Mouse (Mus musculus): Measurements from ENCODE around the gene Lamb2. TPM values are rescaled to one million over a fixed set of nuclear protein-coding genes. Genes with fewer than 3 reads are reported as not detected.

Lamb2 gene
- polyA plus RNA-seq, 1 experiment from 2014 or later, result 11.3 TPM

GRCm38 (mm10) chr9:108531496-108531895 lies 52.0 kb downstream of the Lamb2 start:
- Histone ChIP-seq H3K4me1 (replicated peaks; ENCODE audit: control insufficient read depth, insufficient read depth, low read length) (no peaks in the 10 kb centered on the region), H3K27ac (ENCODE audit: low read depth, low read length) (no peak overlapping the region), H3K9me3 (ENCODE audit: control insufficient read depth, low read length) (no peaks in the 10 kb centered on the region), H3K9ac (ENCODE audit: low read depth, low read length) (no peak overlapping the region), H3K4me2 (replicated peaks; ENCODE audit: low read depth, low read length) (no peak overlapping the region), H3K36me3 (ENCODE audit: control insufficient read depth, insufficient read depth, low read length) (peaks cover 25% of the 10 kb centered on the region), H3K27me3 (ENCODE audit: control insufficient read depth, insufficient read depth, low read length) (no peaks in the 10 kb centered on the region), H3K4me3 (ENCODE audit: low read depth, low read length) (no peak overlapping the region)
- DNase-seq (ENCODE audit: low spot score) (no peak), ATAC-seq (ENCODE audit: low FRiP score) (no peak)
- WGBS, result 98% methylated on average over 1 of the region's 1 CpGs

Other genes starting within 250 kb of the Lamb2 start
- gene Dag1, start 215.8 kb upstream of the Lamb2 start, polyA plus RNA-seq (2014; fragmentation: Nextera tagmentation; extraction: Ambion mirVana), result 51.0 and 52.0 TPM in 2 replicates
- 64.5 and 66.4 TPM in 2 replicates for gene Nicn1, start 189.3 kb upstream of the Lamb2 start, polyA plus RNA-seq (2014; fragmentation: Nextera tagmentation; extraction: Ambion mirVana)
- 20.5 and 23.8 TPM in 2 replicates for gene Amt, start 182.9 kb upstream of the Lamb2 start, polyA plus RNA-seq (2014; fragmentation: Nextera tagmentation; extraction: Ambion mirVana)
- 270 and 295 TPM in 2 replicates for gene Rhoa, start 173.6 kb upstream of the Lamb2 start, polyA plus RNA-seq (2014; fragmentation: Nextera tagmentation; extraction: Ambion mirVana)
- gene Tcta, start 173.6 kb upstream of the Lamb2 start, polyA plus RNA-seq (2014; fragmentation: Nextera tagmentation; extraction: Ambion mirVana), result 31.0 and 35.0 TPM in 2 replicates
- gene Gpx1, start 140.8 kb upstream of the Lamb2 start, polyA plus RNA-seq (2014; fragmentation: Nextera tagmentation; extraction: Ambion mirVana), result 821 and 840 TPM in 2 replicates
- gene Usp4, start 131.9 kb upstream of the Lamb2 start, polyA plus RNA-seq (2014; fragmentation: Nextera tagmentation; extraction: Ambion mirVana), result 131 and 143 TPM in 2 replicates
- 1.0 and 1.8 TPM in 2 replicates for gene 1700102P08Rik, start 86.9 kb upstream of the Lamb2 start, polyA plus RNA-seq (2014; fragmentation: Nextera tagmentation; extraction: Ambion mirVana)
- gene Ccdc36, start 51.3 kb upstream of the Lamb2 start, polyA plus RNA-seq (2014; fragmentation: Nextera tagmentation; extraction: Ambion mirVana), result 1.3 and 1.6 TPM in 2 replicates
- gene BC048562, start 43.3 kb upstream of the Lamb2 start, polyA plus RNA-seq (2014; fragmentation: Nextera tagmentation; extraction: Ambion mirVana), result not detected in 2 replicates
- gene Ccdc71, start 19.2 kb upstream of the Lamb2 start, polyA plus RNA-seq (2014; fragmentation: Nextera tagmentation; extraction: Ambion mirVana), result 44.1 TPM in 2 replicates
- gene Klhdc8b, start 18.2 kb upstream of the Lamb2 start, polyA plus RNA-seq (2014; fragmentation: Nextera tagmentation; extraction: Ambion mirVana), result 23.8 and 28.8 TPM in 2 replicates
- 58.9 and 60.4 TPM in 2 replicates for gene Usp19, start 10.9 kb downstream of the Lamb2 start, polyA plus RNA-seq (2014; fragmentation: Nextera tagmentation; extraction: Ambion mirVana)
- gene Qars, start 28.0 kb downstream of the Lamb2 start, polyA plus RNA-seq (2014; fragmentation: Nextera tagmentation; extraction: Ambion mirVana), result 98.1 and 101 TPM in 2 replicates
- 154 and 166 TPM in 2 replicates for gene Qrich1, start 37.1 kb downstream of the Lamb2 start, polyA plus RNA-seq (2014; fragmentation: Nextera tagmentation; extraction: Ambion mirVana)
- 163 and 169 TPM in 2 replicates for gene Impdh2, start 80.5 kb downstream of the Lamb2 start, polyA plus RNA-seq (2014; fragmentation: Nextera tagmentation; extraction: Ambion mirVana)
- gene Ndufaf3, start 87.7 kb downstream of the Lamb2 start, polyA plus RNA-seq (2014; fragmentation: Nextera tagmentation; extraction: Ambion mirVana), result 58.8 and 59.4 TPM in 2 replicates
- gene Dalrd3, start 90.2 kb downstream of the Lamb2 start, polyA plus RNA-seq (2014; fragmentation: Nextera tagmentation; extraction: Ambion mirVana), result 175 and 177 TPM in 2 replicates
- 114 and 124 TPM in 2 replicates for gene Wdr6, start 99.0 kb downstream of the Lamb2 start, polyA plus RNA-seq (2014; fragmentation: Nextera tagmentation; extraction: Ambion mirVana)
- 6.7 and 8.6 TPM in 2 replicates for gene P4htm, start 117.9 kb downstream of the Lamb2 start, polyA plus RNA-seq (2014; fragmentation: Nextera tagmentation; extraction: Ambion mirVana)
- 41.6 and 49.1 TPM in 2 replicates for gene Arih2, start 169.7 kb downstream of the Lamb2 start, polyA plus RNA-seq (2014; fragmentation: Nextera tagmentation; extraction: Ambion mirVana)
- 22.8 and 27.5 TPM in 2 replicates for gene Slc25a20, start 182.4 kb downstream of the Lamb2 start, polyA plus RNA-seq (2014; fragmentation: Nextera tagmentation; extraction: Ambion mirVana)
- 45.0 and 52.0 TPM in 2 replicates for gene Prkar2a, start 209.6 kb downstream of the Lamb2 start, polyA plus RNA-seq (2014; fragmentation: Nextera tagmentation; extraction: Ambion mirVana)

All from hindbrain, embryonic 11.5 days (tissue).